Mouse (Mus musculus): ENCODE measurements around the gene Ipp. TPM values are rescaled to one million over a fixed set of nuclear protein-coding genes. Genes with fewer than 3 reads are reported as not detected.

Gene Ipp
- total and polyA plus RNA-seq, 3 experiments = 8.4 to 8.8 TPM; not detected in 1

DNA sequence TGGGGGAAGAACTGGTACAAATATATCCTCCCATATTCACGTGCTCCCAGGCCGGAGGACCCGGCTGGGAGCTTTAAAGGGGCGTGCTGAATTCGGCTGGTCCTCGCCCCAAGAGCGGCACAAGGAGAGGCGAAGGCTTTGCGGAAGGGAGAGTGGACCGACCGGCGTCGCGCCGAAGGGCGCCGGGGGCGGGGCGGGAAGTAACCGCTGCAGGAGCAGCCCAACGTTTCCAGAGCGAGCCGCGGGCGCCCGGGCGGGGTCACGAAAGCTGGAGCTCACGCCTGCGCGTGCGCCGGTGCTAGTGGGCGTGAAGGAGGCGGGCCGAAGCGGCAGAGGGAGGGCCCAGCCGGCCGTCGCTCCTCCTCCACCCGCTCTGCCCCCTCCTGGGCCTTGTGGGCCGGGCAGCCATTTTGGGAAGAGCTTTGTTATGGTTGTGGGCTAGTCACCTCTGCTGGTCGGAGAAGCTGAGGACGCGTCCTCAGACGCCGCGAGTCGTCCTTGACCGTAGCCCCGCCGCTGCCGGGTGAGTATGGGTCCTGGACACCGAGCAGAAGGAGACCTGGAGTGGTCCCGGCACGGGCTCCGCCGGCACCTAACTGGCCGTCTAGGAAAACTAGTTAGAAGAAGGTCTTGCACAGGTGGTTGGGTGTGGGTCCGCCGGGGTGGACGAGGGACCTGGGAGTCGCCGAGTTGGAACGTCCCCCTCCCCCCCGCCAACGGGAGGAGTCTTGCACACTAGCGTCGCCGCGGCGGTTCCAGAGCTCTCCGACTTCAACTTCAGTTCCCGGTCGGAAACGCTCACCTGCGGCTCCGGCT lies 50.2 kb downstream of the Ipp start, which contains the start of gene Gpbp1l1 (continued):
- TF ChIP-seq RAD21 (IDR thresholded peaks at IDR 0.05; ENCODE audit: low read depth, low read length) (no peak), MAX (IDR thresholded peaks at IDR 0.05; ENCODE audit: low read length) (peak; percentile 12), RCOR1 (IDR thresholded peaks at IDR 0.05; ENCODE audit: low read depth, low read length) (0 out of 2 replicates have a peak, but pooled peaks have one; percentile 28), GABPA (IDR thresholded peaks at IDR 0.05; ENCODE audit: low read depth, low read length) (peak; percentile 44; the same call in 1 of the 2 replicates), ZMIZ1 (IDR thresholded peaks at IDR 0.05; ENCODE audit: low read depth, low read length) (peak; percentile 78; the same call in 1 of the 2 replicates), MAZ (IDR thresholded peaks at IDR 0.05; ENCODE audit: low read depth, low read length) (peak; percentile 93), ZNF384 (IDR thresholded peaks at IDR 0.05; ENCODE audit: low read depth, low read length) (no peak), POLR2AphosphoS2 (IDR thresholded peaks at IDR 0.05; ENCODE audit: low read length) (peak; percentile 33; the same call in 1 of the 2 replicates), MYC (IDR thresholded peaks at IDR 0.05; ENCODE audit: low read depth, low read length) (no peak)

DNA sequence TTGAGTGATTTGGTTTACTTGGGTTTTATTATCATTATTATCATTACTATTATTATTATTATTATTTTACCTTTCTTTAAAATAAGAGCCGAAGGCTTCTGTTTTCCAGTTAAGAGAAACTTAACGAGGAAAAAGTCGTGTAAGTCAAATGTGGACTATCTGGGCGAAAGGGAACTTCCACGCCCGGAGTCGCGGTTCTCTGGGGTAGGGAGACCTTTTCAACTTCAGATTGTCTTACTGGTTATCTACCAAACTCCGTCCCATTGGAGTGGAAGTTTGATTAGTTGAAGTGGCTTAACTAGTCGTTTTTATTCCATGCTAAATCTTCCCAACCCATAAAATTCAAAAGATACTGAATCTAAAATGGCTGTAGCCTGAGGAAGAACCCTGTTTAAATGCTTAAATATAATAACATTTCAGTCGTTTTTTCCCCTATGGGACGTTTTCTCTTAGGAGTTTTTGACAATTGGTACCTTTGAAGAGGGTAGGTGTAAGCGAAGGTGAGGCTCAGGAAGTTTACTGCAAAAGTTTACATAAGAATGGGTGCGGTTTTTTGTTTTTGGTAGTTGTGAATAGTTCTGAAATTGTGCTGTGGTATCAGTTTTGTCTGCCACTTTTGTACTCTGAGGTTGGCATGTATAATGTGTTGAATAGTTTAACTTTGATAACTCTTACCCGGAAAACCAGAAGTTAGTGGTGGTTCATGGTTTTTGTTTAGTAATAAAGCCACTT lies 51.0 kb downstream of the Ipp start:
- peaks cover 0 to 27% of the 10 kb centered on the region in 2 experiments; a peak in 2 of 4 replicates for H3K36me3 ChIP-seq (ENCODE audit: control insufficient read depth in 1 of 2, insufficient read depth in 2 of 2, low read length in 2 of 2)
- TF ChIP-seq GATA1 (IDR thresholded peaks at IDR 0.05; ENCODE audit: low read depth, low read length) (0 out of 2 replicates have a peak, but pooled peaks have one; percentile 24), E2F4 (IDR thresholded peaks at IDR 0.05; ENCODE audit: borderline replicate concordance, low read depth, low read length) (no peak)
- H3K27ac ChIP-seq (ENCODE audit: control insufficient read depth, low read depth, low read length) = peak overlapping the region; percentile 66

More for the DNA sequence above, 51.0 kb downstream of the Ipp start:
- Histone ChIP-seq H3K79me2 (ENCODE audit: control insufficient read depth, insufficient read depth, low read length, poor library complexity) (peaks cover 56% of the 10 kb centered on the region), H3K27me3 (ENCODE audit: control insufficient read depth in 1 of 2, insufficient read depth in 2 of 2, low read length in 2 of 2) (no peaks in the 10 kb centered on the region), H3K9ac (ENCODE audit: control insufficient read depth, low read depth, low read length, poor library complexity, severe bottlenecking) (peak overlapping the region; percentile 81), H3K9me3 (replicated peaks; ENCODE audit: insufficient read depth, low read length) (no peaks in the 10 kb centered on the region), H3K4me1 (ENCODE audit: control insufficient read depth in 1 of 2, insufficient read depth in 2 of 2, low read length in 2 of 2) (0 out of 4 replicates have a peak, but pooled peaks cover 0 to 2% of the 10 kb centered on the region in 2 experiments), H3K4me3 (ENCODE audit: control insufficient read depth in 1 of 2, insufficient read depth in 1 of 2, low read depth in 2 of 2, low read length in 2 of 2) (peak overlapping the region; percentile 82 to 97)
- DNase-seq (ENCODE audit: low read depth, low spot score) = peak; percentile 57

Other genes starting within 250 kb of the Ipp start
- gene Mast2, start 43.4 kb upstream of the Ipp start, total RNA-seq (2012; rRNA removed) = 13.3 and 14.8 TPM in 2 replicates
- gene Mast2, start 43.4 kb upstream of the Ipp start, polyA plus RNA-seq (2012; ENCODE audit: insufficient read depth in 1 of 2, insufficient read length in 2 of 2, low read depth in 1 of 2, low replicate concordance in 2 of 2, missing spikeins in 1 of 2) = 100 to 1,000 TPM in 1 of 2 experiments, 10 to 100 TPM in 1; 46.4 to 126 TPM
- 6.9 and 7.8 TPM in 2 replicates for gene Tmem69, start 48.4 kb downstream of the Ipp start, total RNA-seq (2012; rRNA removed)
- gene Tmem69, start 48.4 kb downstream of the Ipp start, polyA plus RNA-seq (2012; ENCODE audit: insufficient read depth in 1 of 2, insufficient read length in 2 of 2, low read depth in 1 of 2, low replicate concordance in 2 of 2, missing spikeins in 1 of 2) = 100 to 1,000 TPM in 1 of 2 experiments, 10 to 100 TPM in 1; 34.1 to 153 TPM
- 26.7 and 29.1 TPM in 2 replicates for gene Gpbp1l1, start 50.1 kb downstream of the Ipp start, total RNA-seq (2012; rRNA removed)
- 10 to 100 TPM in 1 of 2 experiments, not detected in 1; 46.3 TPM for gene Gpbp1l1, start 50.1 kb downstream of the Ipp start, polyA plus RNA-seq (2012; ENCODE audit: insufficient read depth in 1 of 2, insufficient read length in 2 of 2, low read depth in 1 of 2, low replicate concordance in 2 of 2, missing spikeins in 1 of 2)
- 1.0 and 1.2 TPM in 2 replicates for gene Ccdc17, start 89.1 kb downstream of the Ipp start, total RNA-seq (2012; rRNA removed)
- gene Ccdc17, start 89.1 kb downstream of the Ipp start, polyA plus RNA-seq (2012; ENCODE audit: insufficient read depth in 1 of 2, insufficient read length in 2 of 2, low read depth in 1 of 2, low replicate concordance in 2 of 2, missing spikeins in 1 of 2) = 1 to 10 TPM in 1 of 2 experiments, not detected in 1; 1.5 TPM
- gene Nasp, start 120.4 kb downstream of the Ipp start, total RNA-seq (2012; rRNA removed) = 133 and 159 TPM in 2 replicates
- 100 to 1,000 TPM in 1 of 2 experiments, not detected in 1; 174 TPM for gene Nasp, start 120.4 kb downstream of the Ipp start, polyA plus RNA-seq (2012; ENCODE audit: insufficient read depth in 1 of 2, insufficient read length in 2 of 2, low read depth in 1 of 2, low replicate concordance in 2 of 2, missing spikeins in 1 of 2)
- gene Akr1a1, start 144.1 kb downstream of the Ipp start, total RNA-seq (2012; rRNA removed) = 258 and 281 TPM in 2 replicates
- gene Akr1a1, start 144.1 kb downstream of the Ipp start, polyA plus RNA-seq (2012; ENCODE audit: insufficient read depth in 1 of 2, insufficient read length in 2 of 2, low read depth in 1 of 2, low replicate concordance in 2 of 2, missing spikeins in 1 of 2) = 100 to 1,000 TPM in 1 of 2 experiments, not detected in 1; 358 TPM
- 223 and 307 TPM in 2 replicates for gene Prdx1, start 178.0 kb downstream of the Ipp start, total RNA-seq (2012; rRNA removed)
- gene Prdx1, start 178.0 kb downstream of the Ipp start, polyA plus RNA-seq (2012; ENCODE audit: insufficient read depth in 1 of 2, insufficient read length in 2 of 2, low read depth in 1 of 2, low replicate concordance in 2 of 2, missing spikeins in 1 of 2) = 100 to 1,000 TPM in 1 of 2 experiments, not detected in 1; 416 TPM
- gene Mmachc, start 200.9 kb downstream of the Ipp start, total RNA-seq (2012; rRNA removed) = 12.2 and 15.1 TPM in 2 replicates
- gene Mmachc, start 200.9 kb downstream of the Ipp start, polyA plus RNA-seq (2012; ENCODE audit: insufficient read depth in 1 of 2, insufficient read length in 2 of 2, low read depth in 1 of 2, low replicate concordance in 2 of 2, missing spikeins in 1 of 2) = 10 to 100 TPM in 1 of 2 experiments, not detected in 1; 22.8 TPM
- gene Ccdc163, start 201.0 kb downstream of the Ipp start, total RNA-seq (2012; rRNA removed) = 12.3 and 14.2 TPM in 2 replicates
- 10 to 100 TPM in 1 of 2 experiments, not detected in 1; 26.0 TPM for gene Ccdc163, start 201.0 kb downstream of the Ipp start, polyA plus RNA-seq (2012; ENCODE audit: insufficient read depth in 1 of 2, insufficient read length in 2 of 2, low read depth in 1 of 2, low replicate concordance in 2 of 2, missing spikeins in 1 of 2)
- 2.3 and 2.8 TPM in 2 replicates for gene Tesk2, start 213.4 kb downstream of the Ipp start, total RNA-seq (2012; rRNA removed)
- gene Tesk2, start 213.4 kb downstream of the Ipp start, polyA plus RNA-seq (2012; ENCODE audit: insufficient read depth in 1 of 2, insufficient read length in 2 of 2, low read depth in 1 of 2, low replicate concordance in 2 of 2, missing spikeins in 1 of 2) = 1 to 10 TPM in 1 of 2 experiments, not detected in 1; 3.3 TPM